Mouse (Mus musculus): Measurements from ENCODE around the gene Shank2.

The Shank2 gene

GRCm38 (mm10) chr7:144106352-144107011 is 104.8 kb downstream of the Shank2 start:
- no peak for DNase-seq (ENCODE audit: low read depth)

GRCm38 (mm10) chr7:144108141-144108540 is 106.4 kb downstream of the Shank2 start:
- no peak for DNase-seq (ENCODE audit: low read depth)

- DNase-seq (ENCODE audit: low read depth), result no peak
Observed at GRCm38 (mm10) chr7:144111026-144111604, 109.4 kb downstream of the Shank2 start.

- DNase-seq (ENCODE audit: low read depth), result no peak
Observed at GRCm38 (mm10) chr7:144111981-144112380, 110.3 kb downstream of the Shank2 start.

GRCm38 (mm10) chr7:144114230-144114629 is 112.5 kb downstream of the Shank2 start:
- no peak for DNase-seq (ENCODE audit: low read depth)

DNA sequence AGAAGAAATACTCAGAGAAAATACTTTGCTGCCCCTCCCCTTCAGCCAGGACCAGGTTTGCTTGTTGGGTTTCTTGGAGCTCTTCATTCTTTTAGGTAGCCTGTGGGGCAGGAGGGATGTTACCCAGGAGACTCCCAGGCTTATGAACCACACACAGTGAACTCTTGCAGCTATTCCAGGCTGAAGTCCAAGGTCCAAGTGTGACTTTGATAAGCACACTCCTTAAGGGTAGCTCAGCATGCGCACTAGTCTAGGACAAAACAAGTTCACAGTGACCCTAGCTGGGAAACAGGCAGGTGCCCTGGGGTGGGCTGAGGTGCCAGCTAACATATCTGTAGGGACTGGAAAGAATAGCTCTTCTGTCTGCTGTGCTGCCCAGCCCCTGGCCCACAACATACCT is 117.8 kb downstream of the Shank2 start:
- DNase-seq (ENCODE audit: low read depth), result no peak

DNA sequence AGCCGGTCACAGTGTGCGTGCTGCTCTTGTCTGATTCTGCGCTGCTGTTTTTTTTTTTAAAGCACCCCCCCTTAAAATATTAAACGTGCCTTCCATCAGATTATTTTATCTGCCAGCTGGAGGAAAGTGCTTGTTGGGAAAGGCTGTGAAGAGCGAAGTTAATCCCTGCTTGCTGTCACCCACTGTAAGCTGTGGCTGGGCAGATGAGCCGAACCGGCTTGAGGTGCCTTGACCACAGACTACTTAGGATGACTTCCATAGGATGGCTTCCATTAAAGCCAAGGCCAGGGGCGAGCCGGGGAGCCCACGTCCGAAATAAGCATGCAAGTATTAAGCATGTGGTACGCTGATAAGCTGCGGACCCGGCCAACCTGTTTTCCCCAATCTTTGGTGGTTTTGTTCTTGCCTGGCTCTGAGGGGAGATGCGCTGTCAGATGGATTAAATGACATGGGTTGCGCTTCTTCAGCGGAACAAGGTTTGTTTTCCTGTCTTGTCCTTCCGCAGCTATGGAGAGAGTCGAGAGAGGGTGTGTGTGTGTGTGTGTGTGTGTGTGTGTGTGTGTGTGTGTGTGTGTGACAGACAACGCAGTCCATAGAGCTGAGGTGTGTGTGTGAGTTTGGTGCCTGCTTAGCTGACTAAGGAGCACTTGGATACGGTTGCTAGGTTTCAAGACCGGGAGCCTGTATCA is 131.1 kb downstream of the Shank2 start:
- no peak for DNase-seq (ENCODE audit: low read depth)

GRCm38 (mm10) chr7:144133388-144133998 is 131.8 kb downstream of the Shank2 start:
- DNase-seq (ENCODE audit: low read depth), result no peak

DNA sequence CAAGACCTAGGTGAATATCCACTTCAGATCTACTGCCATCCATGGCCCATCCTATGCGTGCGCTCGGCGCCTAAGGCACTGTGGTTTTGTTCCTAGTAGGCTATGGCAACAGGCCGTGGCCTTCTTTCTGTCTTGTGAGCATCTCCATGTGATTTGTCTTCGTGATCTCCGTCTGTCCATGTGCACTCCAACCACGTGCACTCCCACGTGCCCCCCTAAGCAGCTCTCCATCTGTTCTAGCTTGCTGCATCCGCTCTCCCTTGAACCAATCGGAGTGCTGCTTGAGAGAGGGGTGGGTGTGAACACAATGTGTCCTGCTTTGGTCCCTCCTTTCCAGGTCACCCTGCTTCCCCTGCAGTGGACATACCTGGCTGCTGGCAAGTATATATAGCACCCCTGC is 133.0 kb downstream of the Shank2 start:
- DNase-seq (ENCODE audit: low read depth), result no peak

- no peak for DNase-seq (ENCODE audit: low read depth)
Observed at GRCm38 (mm10) chr7:144137827-144138226, 136.1 kb downstream of the Shank2 start.

DNA sequence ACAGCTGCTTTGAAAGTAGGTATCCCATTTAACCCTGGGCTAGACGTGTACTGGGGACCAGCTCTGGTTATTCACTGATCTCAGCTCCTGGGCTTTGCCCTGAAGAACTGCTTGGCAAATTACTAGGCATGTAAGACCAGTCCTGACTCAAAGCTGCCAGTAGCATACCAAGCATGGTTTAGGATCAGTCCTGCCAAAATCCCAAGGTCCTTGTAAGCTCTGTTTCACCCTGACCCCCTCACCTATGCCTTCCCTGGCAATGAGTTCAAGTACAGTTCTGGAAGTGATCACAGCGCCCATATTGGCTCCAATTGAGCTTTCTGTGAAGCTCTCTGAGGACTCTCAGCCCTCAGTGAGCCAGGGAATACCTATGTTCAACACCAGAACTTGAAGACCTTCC is 136.7 kb downstream of the Shank2 start:
- DNase-seq (ENCODE audit: low read depth), result no peak

DNA sequence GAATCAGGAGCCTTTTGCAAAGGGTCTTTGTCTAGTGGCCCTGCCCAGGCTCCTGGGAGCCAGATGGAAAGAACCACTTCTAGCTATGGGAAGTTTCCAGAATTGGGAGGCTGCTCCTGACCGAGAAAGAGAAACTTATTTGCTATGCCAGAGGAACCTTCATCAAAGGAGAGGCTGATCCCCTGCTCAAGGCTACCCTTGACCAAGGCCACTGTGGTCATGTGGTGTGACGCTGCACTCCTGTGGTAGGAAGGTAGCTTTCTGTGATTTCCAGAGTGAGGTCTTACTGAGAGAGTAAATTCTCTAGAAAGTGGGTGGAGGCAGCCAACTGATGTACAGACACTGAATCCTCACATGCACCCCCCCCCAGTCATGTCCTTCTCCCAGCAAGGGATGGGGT is 138.0 kb downstream of the Shank2 start:
- DNase-seq (ENCODE audit: low read depth), result no peak

- no peak for DNase-seq (ENCODE audit: low read depth)
Observed at GRCm38 (mm10) chr7:144140470-144140869, 138.7 kb downstream of the Shank2 start.

- DNase-seq (ENCODE audit: low read depth), result no peak
Observed at GRCm38 (mm10) chr7:144142036-144142435, 140.3 kb downstream of the Shank2 start.

DNA sequence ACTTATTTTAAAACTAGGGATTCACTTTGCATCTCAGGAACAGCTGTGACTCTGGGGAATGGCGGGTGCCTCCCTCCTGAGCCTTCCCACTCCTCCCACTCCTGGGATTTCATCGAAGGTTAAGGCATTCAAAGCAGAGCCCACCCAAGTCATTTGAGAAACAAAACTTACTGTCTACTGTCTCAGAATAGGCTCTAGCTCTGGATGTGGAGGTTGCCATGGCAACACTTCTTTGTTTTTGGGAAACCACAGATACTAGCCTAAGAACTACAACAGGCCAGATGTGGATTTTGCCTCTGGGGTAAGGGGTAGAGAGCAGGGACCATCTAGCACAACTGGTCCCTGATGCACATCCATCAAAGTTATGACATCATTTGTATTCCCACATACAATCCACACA is 142.2 kb downstream of the Shank2 start:
- DNase-seq (ENCODE audit: low read depth), result no peak

DNA sequence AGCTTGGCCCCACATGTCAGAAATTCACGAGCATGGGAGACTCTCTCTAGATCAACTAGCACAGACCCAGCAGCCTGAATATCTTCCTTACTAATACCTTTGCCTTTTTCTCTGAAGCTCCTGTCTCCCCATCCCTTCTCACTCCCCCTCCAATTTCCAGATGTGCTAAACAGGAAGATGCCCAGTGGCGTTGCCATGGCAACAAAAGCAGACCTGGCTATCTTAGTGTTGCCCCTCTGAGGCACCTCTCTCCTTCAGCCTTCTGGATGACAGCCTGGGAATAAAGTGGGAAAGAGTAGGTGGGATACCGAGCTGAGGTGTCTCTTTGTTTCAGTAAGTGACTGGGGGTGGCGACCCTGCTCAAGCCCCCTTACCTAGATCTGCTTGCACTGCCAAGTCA is 146.4 kb downstream of the Shank2 start:
- no peak for DNase-seq (ENCODE audit: low read depth)

GRCm38 (mm10) chr7:144153124-144153523 is 151.4 kb downstream of the Shank2 start:
- no peak for DNase-seq (ENCODE audit: low read depth)

DNA sequence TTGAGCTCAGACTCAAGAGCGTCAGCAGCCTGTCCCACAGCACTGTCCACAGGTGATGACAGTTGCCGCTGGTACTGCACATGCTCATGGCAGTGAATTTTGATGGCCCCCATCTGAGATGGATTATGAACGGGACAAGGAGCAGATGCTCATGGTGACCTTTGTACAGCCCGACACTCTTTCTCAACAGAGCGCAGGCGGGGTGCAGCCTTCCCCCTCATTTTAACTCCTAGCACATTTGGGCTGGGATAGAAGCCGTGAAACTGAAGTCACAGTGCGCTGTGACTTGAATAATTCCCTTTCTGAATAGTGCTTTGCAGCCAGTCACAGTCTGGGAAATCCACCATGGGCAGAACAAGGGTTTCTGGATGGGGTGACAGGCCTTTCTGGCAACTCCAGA is 152.0 kb downstream of the Shank2 start:
- DNase-seq (ENCODE audit: low read depth), result no peak

DNA sequence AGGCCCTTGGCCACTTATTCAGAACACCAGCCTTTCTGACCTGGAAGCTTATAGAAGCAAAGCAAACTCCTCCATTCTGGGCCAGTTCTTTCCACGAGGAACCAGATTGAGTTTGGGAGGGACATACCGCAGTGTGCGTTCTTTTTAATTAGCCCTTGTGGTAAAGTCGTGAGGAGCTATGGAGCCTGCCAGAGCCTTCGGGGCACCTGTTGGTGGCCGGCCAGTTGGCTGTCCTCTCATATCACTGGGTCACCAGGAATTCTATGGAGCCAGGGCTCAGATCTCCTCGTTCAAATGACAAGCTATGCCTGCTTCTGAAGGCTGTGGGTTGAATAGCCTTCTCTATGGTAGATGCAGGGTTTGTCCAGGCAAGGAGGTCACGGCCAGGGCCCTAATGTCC is 156.2 kb downstream of the Shank2 start:
- no peak for DNase-seq (ENCODE audit: low read depth)

DNA sequence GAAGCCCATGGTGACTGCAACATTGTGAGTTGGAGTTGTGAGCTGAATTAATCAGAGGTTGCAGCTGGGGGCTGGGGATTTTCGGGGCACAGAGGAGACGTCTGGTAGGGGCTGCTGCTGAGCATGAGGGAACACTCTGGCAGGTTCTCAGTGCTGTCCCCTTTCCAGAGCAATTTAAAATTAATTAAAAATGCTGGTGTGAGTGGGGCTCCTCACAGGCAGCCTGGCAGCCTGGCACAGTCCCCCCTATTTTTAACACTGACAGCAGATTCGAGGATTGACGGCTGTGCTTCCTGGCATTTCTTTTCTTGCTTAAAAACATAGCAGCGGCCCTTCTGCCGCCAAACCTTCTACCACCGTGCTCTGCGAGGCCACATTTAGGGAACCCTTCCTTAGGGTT is 157.8 kb downstream of the Shank2 start:
- DNase-seq (ENCODE audit: low read depth), result no peak

DNA sequence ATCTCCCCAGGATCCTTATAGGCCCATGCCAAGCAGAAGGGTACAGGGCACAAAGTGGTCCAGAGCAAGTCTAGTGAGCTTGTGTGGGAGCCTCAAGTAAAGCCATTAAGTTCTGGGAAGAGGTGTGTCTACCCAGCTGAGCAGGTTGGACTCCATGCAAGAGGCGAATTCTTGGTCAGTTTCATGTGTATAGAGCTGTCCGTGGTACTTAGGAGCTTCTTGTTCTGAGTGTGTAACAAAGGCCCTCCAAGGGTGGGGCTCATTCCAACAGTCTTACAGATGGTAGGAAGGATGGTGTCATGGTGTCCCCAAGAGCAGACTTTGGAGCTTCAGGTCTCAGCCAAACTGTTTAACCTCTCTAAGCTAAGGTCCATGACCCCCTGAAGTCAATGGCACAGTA is 158.3 kb downstream of the Shank2 start:
- no peak for DNase-seq (ENCODE audit: low read depth)

DNA sequence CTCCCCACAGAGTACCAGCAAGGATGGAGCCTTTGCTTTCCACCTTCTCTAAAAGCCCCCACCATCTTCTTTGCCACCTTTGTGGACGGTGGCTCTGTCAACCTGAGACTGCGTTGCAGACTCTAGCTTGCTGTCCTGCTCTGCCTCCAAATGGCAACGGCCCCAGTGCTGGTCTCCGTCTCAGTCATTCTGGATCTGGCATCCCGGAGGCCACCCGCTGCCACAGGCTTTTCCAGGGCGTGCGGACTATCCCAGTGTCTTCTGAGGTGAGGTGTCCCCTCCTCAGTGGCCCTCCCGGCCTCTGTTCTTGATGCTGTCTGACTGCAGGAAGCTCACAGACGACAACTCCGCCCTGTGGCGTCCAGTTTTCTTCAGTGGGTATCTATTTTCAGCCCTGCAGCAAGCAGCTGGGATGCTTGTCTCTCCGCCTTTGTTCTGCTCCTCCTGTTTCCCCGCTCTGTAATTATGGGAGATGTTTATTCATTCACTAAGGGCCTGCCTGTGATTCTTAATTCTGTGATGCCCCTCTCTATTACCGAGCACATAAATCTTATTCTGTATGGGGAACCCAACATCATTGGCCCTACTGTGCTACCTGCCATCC is 159.0 kb downstream of the Shank2 start:
- no peak for DNase-seq (ENCODE audit: low read depth)

DNA sequence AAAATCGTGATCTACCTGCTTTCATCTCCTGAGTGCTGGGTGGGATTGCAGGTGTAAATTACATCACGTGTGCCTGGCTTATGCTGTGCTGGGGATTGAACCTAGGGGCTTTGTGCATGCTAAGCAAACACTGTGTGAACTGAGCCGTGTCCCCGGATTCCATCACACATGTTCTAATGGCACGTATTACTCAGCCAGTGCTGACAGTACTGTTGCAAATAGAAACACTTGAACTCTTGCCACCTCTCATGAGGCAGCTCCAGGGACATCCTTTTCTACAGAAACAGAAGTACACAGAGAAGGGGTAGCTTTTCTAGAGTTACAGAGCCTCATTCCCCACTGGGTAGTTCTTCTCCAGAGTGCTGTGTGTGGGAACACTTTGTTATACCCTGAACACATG is 168.5 kb downstream of the Shank2 start:
- no peak for DNase-seq (ENCODE audit: low read depth)

Measured in c-Kit-positive CD71-negative TER-119-negative erythroid progenitor cells, embryonic 14.5 days (primary cell).